Mouse (Mus musculus) gastrocnemius, adult 18-20 months (tissue): ENCODE measurements at regions not wholly inside any gene's neighbourhood (a gene's known extent, or its start where the extent isn't known, plus 50 kb on each side); places are given as distances from the start of the nearest gene placed in this dataset.

Experiments used
- DNase-seq: peaks from one replicate; pipeline ENCODE4 v3.0.0; 2021; ENCODE audit warnings: low spot score

DNA sequence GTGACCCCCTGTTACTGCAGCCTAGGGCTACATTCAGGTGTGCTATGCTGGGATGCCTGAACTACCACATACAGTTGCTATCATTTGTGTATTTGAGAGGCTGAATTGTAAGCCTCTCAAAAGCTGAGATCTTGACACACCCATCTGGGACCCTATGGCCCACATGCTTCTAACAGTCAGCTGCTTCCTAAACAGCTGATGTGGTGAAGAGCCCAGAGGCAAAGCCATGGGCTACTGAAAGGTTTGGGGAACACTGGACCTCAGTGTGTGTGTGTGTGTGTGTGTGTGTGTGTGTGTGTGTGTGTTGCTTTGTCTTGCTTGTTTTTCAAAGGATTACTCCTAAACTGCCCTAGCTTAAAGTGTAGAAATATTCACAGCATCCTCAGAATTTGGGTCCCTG, 75.0 kb downstream of the Lbh start:
- DNase-seq: no peak

GRCm38 (mm10) chr17:72993626-72994025, 75.5 kb downstream of the Lbh start:
- DNase-seq: no peak

DNA sequence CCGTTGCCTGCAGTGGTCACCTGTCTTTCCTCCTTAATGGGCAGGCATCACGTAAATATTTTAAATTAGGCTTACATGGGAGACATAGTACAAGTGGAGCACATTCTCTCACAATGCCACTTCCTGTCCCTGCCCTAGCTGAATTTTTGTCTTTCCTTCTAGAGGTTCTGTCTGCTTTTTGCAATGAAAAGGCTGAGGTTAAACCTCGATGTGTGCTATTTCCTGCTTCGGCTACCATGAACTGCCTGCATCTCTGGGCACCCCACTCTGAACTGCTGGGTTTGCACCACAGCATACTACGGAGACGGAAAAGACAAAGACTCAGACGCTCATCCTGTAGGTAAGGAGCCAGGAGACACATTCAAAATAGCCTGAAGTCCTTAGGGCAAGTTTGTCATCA, 78.4 kb downstream of the Lbh start:
- DNase-seq: no peak

- no peak for DNase-seq
Observed at GRCm38 (mm10) chr17:72997301-72997921, 79.3 kb downstream of the Lbh start.

DNA sequence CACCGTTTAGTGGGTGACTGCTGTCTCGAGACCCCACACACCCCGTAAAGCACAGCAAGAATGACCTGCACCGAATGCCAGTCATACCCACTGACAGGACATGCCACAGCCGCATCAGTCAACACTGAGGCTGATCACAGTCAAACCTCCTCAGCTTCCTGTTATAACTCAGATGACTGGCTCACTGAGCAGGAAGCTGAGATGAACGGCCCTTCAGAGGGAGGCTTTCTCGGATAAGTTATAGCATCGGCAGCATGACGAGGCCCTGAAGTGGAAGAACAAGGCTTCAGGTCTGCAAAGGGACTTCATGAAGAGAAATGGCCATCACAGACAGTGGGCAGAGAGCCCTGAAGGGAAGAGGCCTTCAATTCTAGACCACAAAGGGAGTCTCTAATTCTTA, 87.0 kb downstream of the Lbh start:
- no peak for DNase-seq

DNA sequence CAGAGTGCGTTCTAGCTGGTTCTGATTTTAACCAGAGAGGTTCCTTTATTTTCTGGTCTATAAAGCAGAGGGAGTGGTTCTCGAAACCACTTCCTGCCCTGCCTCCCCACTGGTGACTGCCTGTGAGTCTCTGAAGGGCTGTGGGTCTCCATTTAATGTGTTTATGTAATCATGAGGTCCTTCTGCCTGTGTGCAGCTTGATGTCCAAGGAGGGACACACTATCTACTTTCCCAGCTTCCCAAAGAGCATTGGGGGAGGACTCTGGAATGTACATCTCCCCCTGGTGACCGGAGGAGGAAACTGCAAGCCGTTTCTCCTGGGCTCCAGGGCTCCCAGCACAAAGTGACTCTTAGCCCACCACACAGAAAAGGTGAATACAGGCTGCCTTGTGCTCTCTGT, 90.8 kb downstream of the Lbh start:
- peak; percentile 69 for DNase-seq

- peak; percentile 19 for DNase-seq
Observed at GRCm38 (mm10) chr17:73009962-73010361, 91.9 kb downstream of the Lbh start.

DNA sequence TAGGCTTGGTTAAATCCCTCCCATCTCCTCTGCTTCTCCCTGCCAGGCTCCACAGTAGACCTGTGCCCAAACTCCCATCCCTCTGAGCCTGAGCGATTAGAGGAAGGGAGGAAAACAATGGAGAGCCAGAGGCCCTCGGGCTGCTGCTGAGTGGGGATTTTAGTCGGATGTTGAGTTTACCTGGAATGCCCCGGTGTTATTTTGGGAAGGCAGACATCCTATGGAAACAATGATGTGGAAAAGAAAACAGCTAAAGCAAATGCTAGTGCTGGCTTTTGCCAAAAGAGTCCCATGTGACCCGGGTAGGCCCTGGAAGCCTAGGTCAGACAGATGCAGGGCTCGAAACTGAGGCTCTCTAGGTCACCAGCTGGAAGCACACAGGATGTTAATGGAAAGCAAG, 94.3 kb downstream of the Lbh start:
- no peak for DNase-seq

- no peak for DNase-seq
Observed at GRCm38 (mm10) chr17:73012954-73013353, 94.8 kb upstream of the Lclat1 start.

- no peak for DNase-seq
Observed at GRCm38 (mm10) chr17:73014090-73014853, 93.5 kb upstream of the Lclat1 start.

DNA sequence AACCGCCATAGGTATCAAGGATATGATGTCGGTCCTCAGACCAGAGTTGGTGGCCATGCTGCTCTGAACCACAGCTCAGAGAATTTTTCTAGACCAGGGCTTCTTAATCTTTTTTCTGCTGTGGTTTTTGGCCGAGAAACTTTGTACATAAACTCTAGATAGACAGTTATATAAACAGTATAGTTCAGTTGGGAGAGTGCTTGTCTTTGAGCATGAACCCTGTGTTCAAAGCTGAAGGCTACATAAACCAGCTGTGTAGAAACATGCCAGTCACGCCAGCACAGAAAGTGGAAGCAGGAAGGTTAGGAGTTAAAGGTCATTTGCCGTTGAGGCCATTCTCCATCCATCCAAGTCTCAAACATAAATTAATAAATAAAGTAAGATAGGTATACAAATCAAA, 90.6 kb upstream of the Lclat1 start:
- no peak for DNase-seq

- peak; percentile 45 for DNase-seq
Observed at GRCm38 (mm10) chr17:73022630-73023051, 85.1 kb upstream of the Lclat1 start.

- no peak for DNase-seq
Observed at GRCm38 (mm10) chr17:73023362-73024107, 84.2 kb upstream of the Lclat1 start.

DNA sequence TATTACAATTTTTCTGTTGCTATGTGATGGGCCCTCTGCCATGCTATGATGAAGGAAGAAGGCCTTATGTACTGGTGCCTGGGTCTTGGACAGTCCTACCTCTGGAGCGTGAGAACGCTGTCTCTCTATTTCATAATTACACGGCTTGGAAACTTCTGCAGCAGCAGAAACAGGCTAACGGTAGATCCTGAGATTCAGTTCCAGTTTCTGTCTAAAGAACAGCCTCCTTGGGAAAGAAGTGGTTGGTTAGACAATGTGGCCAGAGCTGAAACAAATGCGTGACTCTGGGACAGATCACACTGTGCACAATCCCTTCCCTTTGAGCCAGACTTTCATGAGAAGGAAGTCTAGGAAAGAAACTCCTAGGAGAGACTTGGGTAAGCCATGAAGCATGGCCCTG, 80.7 kb upstream of the Lclat1 start:
- no peak for DNase-seq

- no peak for DNase-seq
Observed at GRCm38 (mm10) chr17:73031796-73032195, 76.0 kb upstream of the Lclat1 start.

DNA sequence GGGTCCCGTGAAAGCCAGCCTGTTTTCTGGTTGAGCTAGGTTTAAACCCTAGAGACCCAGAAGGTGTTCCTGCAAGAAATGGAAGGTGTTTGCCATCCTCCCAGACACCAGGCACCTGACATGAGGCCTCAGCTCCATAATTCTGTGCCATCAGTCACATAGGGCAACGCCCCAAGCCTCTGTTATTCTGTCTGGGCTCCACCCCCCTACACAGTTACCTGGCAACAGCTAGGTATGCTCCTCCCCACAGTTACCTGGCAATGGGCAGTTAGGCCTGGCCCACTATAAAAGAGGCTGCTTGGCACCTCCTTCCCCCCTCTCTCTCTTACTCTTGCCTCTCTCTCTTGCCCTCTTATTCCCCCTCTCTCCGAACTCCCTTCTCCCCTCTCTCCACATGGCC, 75.5 kb upstream of the Lclat1 start:
- no peak for DNase-seq

- DNase-seq: peak; percentile 9
Observed at GRCm38 (mm10) chr17:73034420-73034819, 73.4 kb upstream of the Lclat1 start.

DNA sequence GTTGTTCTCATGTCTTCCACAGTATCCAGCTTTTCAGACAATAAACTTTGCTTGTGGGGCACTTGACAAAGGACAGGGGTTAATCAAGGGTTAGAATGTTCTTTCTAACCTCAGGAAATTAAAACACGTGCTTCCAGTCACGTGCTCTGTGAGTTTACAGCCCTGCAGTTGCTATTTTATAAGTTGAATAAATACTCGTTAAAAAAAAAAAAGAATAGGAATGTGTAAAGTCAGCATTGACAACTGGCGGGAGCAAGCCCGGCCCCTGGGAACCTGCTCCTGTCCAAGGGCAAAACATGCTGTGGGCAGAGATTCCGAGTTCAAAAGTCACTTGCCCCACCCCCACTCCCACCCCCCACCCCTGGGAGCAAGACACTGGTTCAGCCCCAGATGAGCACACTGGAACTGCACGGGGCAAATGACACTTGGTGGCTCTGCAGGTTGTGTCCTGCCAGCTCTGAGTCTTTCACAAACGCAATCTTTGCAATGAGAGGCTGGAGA, 72.8 kb upstream of the Lclat1 start:
- no peak for DNase-seq

GRCm38 (mm10) chr17:73036845-73037244, 70.9 kb upstream of the Lclat1 start:
- no peak for DNase-seq

- no peak for DNase-seq
Observed at GRCm38 (mm10) chr17:73038586-73038985, 69.2 kb upstream of the Lclat1 start.

- DNase-seq: no peak
Observed at GRCm38 (mm10) chr17:73044918-73045580, 62.7 kb upstream of the Lclat1 start.

DNA sequence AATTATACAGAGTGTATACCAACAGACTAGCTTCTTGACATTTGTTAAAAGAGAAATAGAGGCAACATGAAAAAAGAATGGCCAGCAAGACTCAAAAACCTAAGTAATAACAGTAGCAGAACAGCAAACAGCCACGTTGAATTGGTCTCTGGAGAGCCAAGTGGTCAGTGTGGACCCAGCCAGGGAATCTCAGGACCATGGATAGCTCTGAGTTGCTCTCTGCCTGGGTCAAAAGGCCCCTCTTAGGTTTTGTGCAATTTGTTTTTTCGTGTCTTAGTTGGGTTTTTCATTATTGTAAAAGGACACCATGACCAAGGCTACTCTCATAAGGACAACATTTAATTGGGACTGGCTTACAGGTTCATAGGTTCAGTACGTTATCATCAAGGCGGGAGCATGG, 60.8 kb upstream of the Lclat1 start:
- DNase-seq: no peak
